Mouse (Mus musculus): ENCODE data around the gene Mettl8. TPM values are rescaled to one million over a fixed set of nuclear protein-coding genes. Genes with fewer than 3 reads are reported as not detected.

Gene Mettl8
- polyA plus RNA-seq, 1 experiment from 2014 or later = 18.6 TPM

Other genes starting within 250 kb of the Mettl8 start
- gene Tlk1, start 229.9 kb downstream of the Mettl8 start, polyA plus RNA-seq (2015; fragmentation: Nextera tagmentation; extraction: Ambion mirVana) = 23.5 and 23.7 TPM in 2 replicates
- gene Dcaf17, start 255 bp downstream of the Mettl8 start, polyA plus RNA-seq (2015; fragmentation: Nextera tagmentation; extraction: Ambion mirVana) = 30.4 and 32.7 TPM in 2 replicates
- gene Cybrd1, start 62.3 kb upstream of the Mettl8 start, polyA plus RNA-seq (2015; fragmentation: Nextera tagmentation; extraction: Ambion mirVana) = 2.2 and 2.7 TPM in 2 replicates
- gene Dync1i2, start 156.1 kb upstream of the Mettl8 start, polyA plus RNA-seq (2015; fragmentation: Nextera tagmentation; extraction: Ambion mirVana) = 194 and 208 TPM in 2 replicates